Mouse (Mus musculus): ENCODE measurements around the gene Llgl2.
A peak's percentile ranks its signal among the peaks of the same experiment; 100 is the strongest.

The Llgl2 gene

DNA sequence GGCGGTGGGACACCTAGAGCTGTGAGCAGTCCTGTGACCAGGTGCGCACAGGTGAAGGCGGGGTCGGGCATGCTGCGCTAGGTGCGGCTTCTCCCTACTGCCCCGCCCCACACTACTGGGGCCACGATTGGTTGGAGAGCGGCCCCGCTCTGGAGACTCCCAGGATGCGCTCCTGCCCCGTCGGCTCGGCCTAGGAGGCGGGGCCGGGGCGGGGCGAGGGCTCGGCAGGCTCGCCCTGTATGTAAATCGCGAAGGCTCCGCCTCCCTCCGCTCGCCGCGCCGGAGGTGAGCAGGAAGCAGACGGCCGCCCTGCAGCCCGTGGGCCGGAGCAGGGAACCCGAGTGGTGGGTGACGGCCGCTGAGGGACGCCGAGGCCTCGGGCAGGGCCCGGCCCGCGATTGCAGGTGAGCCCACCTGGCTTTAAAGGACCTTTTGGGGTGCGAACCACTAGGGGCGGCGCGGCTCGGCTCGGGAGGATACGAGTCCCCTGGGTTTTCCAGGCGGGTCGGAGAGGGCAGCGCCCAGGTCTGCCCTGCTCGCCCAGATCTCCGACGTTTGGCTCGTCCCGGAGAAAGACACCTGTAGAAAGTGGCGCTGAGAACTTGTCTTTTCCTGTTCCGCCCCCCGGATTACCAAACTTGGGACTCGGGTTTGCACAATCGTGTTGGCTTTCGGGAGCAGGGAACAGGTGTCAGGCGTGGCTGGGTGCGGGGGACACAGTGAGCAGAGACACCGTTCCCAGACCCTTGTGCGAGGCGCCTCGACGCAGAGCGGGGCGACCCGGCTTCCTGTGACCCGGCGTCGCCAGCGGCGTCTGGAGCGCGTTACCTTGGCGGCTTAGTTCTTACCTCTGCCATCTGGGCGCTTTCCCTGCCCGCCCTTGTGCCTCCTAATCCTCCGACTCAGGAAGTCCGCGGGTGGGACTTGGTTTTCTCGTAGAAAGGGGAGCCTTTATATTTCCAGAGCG lies at the start of gene Llgl2:
Gene Llgl2, plus strand, starts transcription at position 276 of the 967 bp plus-strand sequence.
- DNase-seq (ENCODE audit: low read depth, low spot score): peak; percentile 91

DNA sequence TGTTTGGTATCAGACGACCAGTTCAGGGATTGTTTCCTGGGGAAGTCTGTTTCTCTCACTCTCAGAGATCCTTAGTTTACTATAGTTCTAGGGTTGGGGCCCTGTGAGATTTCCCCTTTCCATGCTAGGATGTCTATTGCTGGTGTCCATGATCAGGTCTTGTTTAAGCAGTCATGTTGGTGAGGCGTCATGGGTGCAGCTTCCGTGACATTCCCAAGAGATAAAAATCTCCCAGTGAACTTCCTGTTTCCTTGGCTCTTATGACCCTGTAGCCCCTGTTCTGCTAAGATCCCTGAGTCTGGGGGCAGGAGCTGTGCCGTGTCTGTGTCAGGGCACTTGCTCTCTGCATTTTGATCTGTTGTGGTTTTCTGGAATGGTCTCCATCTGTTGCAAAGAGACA lies 49.2 kb upstream of the Llgl2 start:
- no peak for DNase-seq (ENCODE audit: low read depth, low spot score)

DNA sequence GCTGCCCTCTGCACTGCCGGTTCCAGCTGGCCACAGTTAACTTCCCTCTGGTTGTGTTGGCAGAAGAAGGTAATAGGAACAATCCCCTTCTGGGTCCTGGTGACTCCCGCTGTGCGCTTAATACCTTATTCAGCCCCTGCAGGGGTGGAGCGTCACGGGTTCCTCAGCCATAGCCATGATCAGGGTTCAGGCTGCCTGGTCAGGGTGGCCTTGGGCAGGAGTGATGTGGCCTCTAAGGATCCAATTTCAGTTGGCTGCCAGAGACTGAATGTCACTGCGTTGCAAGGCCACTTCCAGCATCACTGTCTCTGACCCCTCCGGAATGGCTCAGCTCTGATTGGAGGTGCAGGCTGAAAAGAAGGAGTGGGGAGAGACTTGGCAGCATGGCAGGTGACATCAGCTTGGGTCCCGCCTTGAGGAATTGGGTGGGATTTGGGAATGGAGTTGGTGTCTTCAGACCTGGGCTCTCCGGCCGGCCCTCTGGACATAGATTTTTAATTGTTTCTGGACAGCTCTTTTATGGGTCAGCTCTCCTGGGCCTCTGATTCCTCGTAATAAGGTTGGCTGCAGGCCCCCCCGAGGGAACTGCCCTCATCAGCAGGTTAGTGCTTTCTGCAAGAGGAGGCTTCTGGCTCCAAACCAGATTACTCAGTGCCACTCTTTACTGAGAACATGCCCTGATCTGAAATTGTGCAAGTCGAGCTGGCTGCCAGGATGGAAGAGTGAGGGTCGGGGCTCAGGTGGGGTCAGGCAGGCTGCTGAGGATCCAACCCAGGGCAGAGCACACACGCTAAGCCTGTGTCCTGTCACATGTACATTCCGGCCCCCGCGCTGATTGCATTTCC lies 47.8 kb upstream of the Llgl2 start:
- no peak for DNase-seq (ENCODE audit: low read depth, low spot score)

DNA sequence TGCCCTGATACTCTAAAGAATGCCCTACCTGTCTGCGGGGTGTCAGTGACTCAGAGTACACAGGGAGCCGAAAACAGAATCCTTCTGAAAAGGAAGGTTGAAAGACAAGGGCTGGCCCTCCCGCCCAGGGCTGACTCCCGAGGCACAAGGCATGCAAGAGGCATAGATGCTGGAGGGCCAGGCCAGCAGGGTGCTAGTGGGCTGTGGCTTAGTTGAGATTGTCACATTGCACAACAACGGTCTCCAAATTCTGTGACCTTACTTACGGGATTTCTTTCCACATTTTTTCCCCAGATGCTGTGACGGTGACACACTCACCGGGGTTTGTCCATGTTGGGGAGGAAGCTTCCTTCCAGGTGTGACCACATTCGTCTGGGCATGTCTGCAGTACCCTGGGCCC lies 46.9 kb upstream of the Llgl2 start:
- no peak for DNase-seq (ENCODE audit: low read depth, low spot score)

DNA sequence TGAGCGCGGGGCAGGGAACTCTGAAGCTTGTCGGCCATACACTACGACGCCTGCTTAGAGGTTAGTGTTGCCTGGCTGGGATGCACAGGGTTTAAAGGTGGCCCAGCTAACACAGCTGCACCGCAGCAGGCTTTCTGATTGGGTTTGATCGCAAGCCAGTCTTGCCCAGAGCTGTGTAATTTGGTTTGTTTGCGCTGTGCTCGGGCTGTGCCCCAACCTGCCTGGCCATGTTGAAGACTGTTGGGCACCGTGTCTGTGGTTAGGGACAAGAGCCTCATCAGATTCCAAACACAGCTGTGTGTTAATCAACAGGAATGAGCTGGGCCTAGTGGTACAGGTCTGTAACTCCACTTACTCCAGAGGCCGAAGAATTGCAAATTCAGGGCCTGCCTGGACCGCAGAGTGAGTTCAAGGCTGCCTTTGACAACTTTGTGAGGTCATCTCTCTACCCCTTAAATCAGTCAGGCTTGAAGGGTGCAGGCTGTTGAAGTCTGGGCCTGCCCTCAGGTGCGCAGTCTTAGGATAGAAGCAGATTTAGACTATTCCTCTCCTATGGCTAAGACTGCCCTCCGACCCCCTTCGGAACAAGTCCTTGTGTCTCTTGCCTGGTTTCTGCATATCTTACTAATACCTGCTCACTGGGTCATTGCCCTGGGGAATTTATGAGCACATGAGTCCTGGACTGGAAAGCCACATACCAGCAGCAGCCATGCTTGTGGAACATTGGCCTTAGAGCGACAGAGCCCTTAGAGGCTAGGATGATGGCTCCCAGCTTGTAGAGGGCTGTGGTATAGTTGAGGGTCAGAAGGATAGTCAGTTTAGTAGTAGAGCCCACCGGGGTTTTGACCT lies 46.1 kb upstream of the Llgl2 start:
- no peak for DNase-seq (ENCODE audit: low read depth, low spot score)

DNA sequence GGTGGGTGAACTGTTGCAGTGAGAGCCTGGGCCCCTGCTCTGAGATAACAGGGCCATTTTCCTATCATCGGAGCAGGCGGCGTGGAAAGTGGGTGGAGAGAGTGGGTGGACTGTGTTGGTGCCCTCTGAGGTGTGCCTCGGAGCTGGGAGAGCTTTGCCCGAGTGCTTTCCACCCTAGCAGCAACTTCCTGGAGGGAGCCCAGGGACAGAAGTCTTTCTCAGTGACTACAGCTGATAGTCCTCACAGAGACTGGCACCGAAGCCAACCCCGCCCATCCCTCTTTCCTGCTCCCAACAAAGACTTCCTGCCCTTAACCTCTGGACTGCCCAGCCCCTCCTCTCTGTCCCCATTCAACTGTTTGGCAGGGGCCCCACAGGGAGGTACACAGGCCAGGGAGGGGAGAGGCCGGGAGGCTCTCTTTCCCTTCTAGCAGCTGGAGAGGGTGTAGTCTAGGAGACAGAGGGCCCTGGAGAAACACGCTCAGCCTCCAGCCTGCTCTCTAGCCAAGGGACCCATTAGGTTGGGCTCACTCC lies 44.7 kb upstream of the Llgl2 start:
- no peak for DNase-seq (ENCODE audit: low read depth, low spot score)

DNA sequence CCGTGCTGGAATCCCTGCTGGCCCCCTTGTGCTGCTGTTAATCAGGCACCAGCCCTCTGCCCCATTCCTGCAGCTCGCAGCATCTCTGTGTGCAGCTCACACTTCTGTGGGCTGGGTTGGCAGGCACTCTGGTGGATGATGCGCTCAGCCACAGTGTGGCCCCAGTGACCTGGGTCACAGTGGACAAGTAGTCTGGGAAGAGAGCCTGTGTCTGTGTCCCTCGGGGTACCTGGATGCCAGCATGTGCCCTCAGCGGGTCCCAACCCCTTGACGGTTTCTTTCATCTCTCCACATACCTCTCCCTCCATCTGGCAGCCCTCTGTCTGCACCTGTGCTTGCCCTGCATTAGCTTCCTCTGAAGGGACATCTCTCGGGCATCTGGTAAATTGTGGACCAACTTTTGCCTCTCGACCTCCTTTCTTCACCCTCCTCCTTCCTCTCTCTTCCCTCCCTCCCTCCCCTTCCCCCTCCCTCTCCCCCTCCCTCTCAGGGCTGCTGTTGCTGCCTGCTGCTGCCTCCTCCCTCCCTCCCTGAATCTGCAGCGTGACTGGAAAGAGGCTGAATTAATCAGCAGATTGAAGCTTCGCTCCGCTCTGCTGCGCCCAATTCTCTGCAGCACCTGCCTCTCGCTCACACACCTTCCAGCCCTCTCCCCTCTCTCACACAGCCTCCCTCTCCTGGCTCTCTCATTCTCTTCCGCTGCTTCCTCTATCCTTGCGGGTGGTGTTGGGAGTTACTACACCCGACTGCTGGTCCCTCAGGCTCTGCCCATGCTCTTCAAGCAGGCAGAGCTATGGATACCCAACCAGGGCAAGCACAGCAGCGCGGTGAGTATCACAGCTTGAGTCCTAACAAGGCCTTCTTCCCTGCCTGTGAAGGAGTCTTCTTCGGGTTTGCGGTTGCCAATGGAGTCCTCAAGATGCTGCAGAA lies 43.4 kb upstream of the Llgl2 start:
- DNase-seq (ENCODE audit: low read depth, low spot score): no peak

DNA sequence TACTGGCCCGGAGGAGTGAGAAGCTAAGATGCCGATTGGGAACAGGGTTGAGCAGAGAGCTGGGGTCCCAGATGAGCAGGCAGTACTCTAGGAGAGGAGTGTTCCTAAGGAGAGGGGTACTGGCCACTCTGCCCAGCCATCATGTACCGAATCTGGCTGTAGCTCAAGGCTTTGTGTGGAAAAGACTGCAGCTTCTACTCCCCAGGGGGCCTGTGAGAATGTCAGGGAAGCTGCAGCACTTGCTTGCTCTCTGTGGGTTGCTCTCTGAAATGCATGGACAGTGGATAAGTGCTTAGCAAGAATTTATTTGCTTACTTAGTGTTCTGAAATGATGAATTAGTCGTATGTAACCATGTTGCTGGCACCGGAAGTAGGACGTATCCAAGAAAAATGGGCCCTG lies 37.4 kb upstream of the Llgl2 start:
- no peak for DNase-seq (ENCODE audit: low read depth, low spot score)

DNA sequence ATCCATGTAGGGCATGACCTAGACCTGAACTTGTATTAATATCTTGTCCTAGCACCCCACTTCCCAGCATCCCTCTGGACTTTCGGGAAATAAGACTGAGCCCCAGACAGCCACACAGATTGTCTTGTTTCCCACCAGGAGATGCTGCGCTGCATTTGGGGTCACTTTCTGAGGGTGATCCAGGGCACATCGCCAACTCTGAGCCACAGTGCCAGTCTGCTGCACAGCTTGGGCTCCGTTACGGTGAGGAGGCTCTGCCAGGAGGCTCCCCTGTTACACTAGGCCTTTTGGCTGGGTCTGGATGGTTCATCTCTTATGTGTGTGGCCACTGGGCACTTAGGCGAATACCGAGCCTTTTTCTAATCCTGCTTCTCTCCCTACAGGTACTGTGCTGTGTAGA lies 34.1 kb upstream of the Llgl2 start:
- DNase-seq (ENCODE audit: low read depth, low spot score): no peak

DNA sequence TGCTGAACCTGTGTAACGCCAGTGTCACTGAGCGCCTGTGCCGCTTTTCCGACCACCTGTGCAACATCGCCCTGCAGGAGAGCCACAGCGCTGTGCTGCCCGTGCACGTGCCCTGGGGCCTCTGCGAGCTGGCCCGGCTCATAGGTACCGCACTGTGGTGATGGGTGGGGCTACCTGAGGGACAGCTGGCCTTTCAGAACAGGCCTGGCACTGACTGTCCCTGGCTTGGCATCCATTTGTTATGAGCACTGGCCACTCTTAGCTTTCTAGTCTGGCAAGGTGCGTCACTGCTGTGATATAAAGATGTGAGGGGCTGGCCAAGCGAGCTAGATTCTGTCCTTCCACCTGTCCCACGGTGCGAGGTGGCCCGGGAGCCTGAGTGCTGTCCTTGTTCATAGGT lies 31.9 kb upstream of the Llgl2 start:
- no peak for DNase-seq (ENCODE audit: low read depth, low spot score)

DNA sequence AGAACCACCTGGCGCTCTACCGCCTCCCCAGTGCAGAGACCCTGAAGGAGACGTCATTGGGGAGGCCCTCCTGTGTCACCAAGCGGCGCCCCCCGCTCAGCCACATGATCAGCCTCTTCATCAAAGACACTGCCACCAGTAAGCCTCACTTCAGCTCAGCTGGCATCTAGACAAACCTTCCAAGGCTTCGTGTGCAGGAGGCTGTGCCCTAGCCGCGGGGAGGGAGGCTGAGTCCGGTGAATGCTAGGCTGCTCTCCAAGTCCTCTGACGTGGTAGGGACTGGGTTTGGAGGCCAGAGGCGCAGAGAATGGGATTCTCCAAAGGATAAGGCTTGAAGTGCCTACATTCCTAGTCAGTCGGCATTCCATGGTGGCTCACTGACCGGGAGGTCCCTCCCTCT lies 31.5 kb upstream of the Llgl2 start:
- no peak for DNase-seq (ENCODE audit: low read depth, low spot score)

DNA sequence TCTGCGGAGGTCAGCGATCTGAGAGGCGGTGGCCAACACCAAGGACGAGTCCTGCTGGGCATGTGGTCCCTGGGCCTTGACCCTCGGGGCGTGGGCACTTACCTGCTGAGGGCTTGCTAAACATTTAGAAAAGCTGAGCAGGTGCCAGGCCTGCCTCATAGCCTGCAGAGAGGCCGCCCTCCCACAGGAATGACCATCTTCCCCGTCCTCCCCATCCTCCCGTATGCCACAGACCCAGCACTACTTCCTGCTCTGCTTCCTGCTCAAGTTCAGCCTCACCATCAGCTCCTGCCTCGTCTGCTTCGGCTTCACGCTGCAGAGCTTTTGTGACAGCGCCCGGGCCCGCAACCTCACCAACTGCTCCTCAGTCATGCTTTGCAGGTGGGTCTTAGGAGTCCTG lies 27.0 kb upstream of the Llgl2 start:
- DNase-seq (ENCODE audit: low read depth, low spot score): no peak

DNA sequence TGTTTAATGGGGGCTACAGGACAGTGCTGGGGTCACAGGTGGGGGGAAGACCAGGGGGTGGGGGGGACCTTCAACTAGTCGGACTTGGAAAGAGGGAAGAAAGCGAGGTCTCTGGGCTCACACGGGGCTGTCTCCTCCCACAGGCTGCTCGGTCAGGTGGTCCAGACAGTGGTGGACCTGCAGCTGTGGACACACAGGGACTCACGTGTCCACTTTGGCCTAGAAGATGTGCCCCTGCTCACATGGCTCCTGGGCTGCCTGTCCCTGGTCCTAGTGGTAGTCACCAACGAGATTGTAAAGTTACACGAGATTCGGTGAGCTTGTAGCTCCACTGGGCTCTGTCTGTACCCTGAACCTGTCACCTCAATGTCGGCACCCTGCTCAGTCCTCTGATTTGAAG lies 26.2 kb upstream of the Llgl2 start:
- no peak for DNase-seq (ENCODE audit: low read depth, low spot score)

DNA sequence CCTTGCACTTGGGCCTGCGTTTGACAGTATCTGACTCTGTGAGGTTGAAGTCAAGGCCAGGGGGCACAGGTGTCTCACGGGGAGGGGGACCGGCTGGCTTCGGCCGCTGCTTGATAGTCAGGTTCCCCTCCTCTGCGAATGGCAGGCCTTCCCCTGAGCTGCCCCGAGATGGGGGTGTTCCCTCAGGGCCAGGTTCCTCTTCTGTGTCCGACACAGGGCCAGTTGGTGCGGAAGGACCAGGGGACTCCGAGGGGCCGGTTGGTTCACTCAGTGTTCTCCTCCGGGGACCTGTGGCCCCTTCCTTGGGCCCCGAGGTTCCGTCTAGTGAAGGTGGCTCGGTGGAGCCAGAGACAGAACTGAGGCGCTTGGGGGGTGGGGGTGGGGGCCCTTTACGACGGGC lies 22.9 kb upstream of the Llgl2 start:
- DNase-seq (ENCODE audit: low read depth, low spot score): no peak

DNA sequence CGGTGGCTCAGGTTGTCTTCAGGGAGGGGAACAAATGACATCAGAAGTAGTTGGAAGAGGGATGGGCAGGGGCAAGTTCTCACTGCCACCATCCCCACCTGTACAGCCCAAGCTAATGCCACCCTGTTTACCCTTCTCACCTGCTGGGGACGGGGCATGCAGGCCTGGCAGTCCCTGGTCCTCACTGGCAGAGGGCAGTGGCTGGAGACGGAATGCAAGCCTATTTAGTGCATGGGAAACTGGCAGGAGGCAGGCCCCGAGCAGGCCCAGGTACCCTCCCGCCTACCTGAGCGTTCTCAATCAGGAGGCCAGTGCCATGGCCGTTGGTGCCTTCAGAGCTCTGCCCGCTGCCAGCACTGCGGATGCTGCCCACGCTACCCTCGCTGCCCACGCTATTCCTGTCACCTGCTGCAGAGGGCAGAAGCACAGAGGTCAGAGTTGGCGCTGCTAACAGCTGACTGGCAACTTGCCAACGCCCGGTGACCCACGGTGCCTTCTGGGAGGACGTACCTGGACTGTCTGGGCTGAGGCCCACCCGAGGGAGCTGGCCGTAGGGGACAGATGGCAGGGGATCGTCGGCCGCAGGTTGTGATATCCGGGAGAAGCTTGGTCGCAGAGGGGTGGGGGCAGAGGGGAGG lies 20.7 kb upstream of the Llgl2 start:
- DNase-seq (ENCODE audit: low read depth, low spot score): no peak

DNA sequence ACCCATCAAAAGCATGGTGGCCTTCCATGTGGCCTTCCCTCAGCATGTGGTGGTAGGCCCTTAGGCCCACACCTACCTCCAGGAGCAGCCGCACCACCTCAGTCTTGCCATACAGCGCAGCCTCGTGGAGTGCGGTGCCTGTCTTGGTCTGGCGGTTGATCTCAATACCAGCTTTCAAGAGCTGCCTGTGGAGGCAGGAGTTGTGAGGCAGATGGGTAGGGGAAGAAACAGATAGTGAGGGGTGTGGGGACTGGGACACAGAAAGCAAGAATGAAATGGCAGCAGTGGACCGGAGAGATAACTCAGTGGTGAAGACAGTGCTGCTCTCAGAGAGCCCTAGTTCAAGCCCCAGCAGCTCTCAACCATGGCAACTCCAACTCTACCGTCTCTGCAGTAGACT lies 18.8 kb upstream of the Llgl2 start:
- no peak for DNase-seq (ENCODE audit: low read depth, low spot score)

DNA sequence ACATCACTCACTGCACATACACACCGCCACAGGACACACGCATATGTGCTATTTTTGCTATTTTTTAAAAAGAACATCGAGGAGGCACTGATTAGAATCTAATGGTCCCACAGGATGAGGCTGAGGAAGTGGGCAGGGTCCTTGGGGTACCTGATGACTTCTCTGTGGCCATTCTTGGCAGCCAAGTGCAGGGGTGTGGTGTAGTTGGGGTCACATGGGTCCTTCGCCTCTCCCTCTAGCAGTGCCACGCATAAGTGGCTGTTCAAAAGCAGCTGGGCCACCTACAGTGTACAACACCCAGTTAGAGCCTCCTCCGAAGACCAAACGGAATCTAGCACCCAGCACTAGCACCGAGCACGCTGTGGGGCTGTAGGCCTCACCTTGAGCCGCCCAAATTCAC lies 17.7 kb upstream of the Llgl2 start:
- no peak for DNase-seq (ENCODE audit: low read depth, low spot score)

DNA sequence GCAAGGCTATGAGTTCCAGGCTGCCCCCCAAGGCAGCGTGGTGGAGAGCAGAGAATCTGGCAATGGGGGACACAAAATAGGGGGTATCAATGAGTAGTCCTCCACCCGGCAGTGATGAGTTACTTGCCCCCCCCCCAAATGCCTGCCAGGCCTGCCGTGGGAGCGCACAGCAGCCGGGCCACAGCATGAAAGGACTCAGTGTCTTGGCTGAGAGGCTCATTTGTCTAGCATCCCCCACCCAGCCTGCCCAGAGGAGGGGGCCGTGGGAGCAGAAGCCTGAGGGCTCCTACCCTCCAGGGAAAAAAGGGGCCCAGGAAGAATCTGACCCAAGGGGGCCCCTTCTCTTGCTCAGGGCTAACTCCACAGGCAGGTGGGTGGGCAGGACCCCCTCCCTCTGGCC lies 16.5 kb upstream of the Llgl2 start:
- DNase-seq (ENCODE audit: low read depth, low spot score): no peak

DNA sequence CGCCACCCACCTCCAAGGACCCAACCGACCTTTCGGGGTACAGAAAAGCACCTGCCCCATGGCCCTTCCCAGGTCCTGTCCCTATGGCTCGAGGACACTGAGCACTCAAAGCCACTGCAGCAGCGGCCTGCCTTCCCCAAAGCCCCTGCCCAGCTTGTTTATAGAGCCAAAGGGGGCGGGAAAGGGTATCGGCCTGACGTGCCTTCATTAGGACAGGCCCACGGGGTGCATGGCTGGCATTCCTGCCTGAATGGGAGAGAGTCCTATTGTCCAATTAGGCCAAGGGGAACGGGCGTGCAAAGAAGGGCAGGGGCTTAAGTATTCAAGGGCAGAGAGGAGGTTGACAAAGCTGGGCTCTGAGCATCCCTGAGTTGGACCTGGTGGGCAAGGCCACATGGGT lies 15.9 kb upstream of the Llgl2 start:
- DNase-seq (ENCODE audit: low read depth, low spot score): no peak

All from A20 (cell line).